Mouse (Mus musculus) natural killer cell, adult 2 months (primary cell): ENCODE measurements around the gene Setd7.
"Not testable (repeated sequence)": the region's sequence is repeated elsewhere in the genome, so short reads cannot be mapped to it uniquely, and the experiment has no call there.

Source experiments
- DNase-seq, 2 experiments: peaks; one replicate each; pipeline ENCODE4 v3.0.0; 2022; ENCODE audit warnings: low spot score in 2 of 2

Setd7 gene

GRCm38 (mm10) chr3:51560511-51561108 lies at the start of gene Setd7:
Gene Setd7, minus strand, starts transcription at chr3:51560879.
- DNase-seq: peak; percentile 25 to 52

DNA sequence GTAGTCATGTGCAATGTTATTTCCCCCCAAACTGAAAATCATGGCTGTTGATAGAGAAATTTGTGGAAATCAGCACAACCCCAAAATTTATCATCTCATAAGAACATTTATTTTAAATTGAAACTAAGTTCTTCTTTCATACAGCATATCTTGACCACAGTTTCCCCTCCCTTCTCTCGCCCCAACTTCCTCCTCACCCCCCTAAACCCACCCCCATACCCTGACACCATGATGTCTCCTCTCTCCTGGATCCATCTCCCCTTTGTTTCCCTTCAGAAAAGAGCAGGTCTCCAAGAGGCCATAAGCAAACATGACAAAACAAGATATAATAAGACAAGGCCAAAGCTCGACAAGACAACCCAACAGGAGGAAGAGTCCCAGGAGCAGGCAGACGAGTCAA lies 43.8 kb upstream of the Setd7 start:
- no peak for DNase-seq

DNA sequence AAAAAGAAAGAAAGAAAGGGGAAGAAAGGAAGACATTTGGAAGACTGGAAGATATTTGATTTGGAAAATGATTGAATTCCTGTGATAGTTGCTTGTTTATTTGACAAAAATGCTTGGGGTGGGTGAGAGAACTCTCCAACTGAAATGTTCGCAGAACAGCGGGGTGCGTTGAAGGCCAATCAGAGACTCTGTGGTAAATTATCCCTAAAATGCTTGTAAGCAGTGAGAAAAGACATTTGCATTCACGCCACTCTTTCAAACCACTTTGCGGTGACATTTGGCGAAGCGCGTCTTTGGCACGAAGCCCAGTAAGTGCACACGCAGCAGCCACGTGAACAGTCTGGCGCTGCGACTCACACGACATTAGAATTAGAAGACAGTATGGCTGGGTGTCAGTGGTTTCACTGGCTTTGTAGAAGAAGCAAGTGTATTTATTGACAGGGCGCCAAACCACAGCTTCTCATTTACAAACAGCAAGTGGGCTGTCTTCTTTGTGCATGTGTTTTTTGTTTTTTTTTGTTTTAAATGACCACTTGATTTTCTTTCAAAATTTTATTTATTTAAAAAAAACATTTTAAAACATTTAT lies 43.1 kb upstream of the Setd7 start:
- peak; percentile 45 to 48 for DNase-seq

DNA sequence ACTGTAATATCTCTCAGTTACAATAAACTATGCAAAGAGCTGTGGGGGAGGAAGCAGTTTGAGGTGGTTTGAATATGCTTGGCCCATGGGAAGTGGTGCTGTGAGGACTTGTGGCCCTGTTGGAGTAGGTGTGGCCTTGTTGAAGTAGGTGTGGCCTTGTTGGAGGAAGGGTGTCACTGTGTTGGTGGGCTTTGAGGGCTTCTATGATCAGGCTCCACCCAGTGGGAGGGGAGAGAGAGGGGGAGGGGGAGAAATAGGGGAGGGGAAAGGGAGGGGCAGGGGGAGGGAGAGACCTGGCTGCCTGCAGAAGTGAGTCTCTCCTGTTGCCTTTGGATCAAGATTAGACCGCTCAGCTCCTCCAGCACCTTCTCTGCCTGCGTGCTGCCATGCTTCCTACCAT lies 40.8 kb upstream of the Setd7 start:
- DNase-seq: no peak

DNA sequence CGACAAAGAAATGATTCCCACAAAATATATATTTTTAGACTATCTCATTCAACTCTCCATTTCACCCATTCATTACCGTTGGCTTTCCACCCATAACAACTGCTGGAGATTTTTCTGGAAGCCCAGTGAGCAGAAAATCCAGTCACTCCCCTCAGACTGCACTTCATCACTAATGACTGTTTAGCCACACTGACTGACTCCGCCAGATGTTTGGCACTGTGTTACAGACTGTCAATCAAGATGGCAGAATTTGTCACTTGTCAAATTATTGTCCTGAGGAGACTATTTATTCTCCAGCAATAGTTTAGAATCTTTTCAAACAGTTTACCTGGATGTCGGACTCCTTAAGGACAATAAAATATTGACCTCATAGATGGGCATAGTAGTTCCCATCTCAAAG lies 40.0 kb upstream of the Setd7 start:
- DNase-seq: no peak

- DNase-seq: no peak
Observed at GRCm38 (mm10) chr3:51599057-51599630, 38.5 kb upstream of the Setd7 start.

- no peak for DNase-seq
Observed at GRCm38 (mm10) chr3:51596538-51596937, 35.9 kb upstream of the Setd7 start.

GRCm38 (mm10) chr3:51593506-51593905 lies 32.8 kb upstream of the Setd7 start:
- no peak for DNase-seq

- DNase-seq: no peak
Observed at GRCm38 (mm10) chr3:51591591-51591990, 30.9 kb upstream of the Setd7 start.

GRCm38 (mm10) chr3:51590207-51590892 lies 29.7 kb upstream of the Setd7 start:
- no peak for DNase-seq

GRCm38 (mm10) chr3:51587697-51588262 lies 27.1 kb upstream of the Setd7 start:
- no peak for DNase-seq

- DNase-seq: peak; percentile 32 to 52
Observed at GRCm38 (mm10) chr3:51583574-51584391, 23.1 kb upstream of the Setd7 start.

DNA sequence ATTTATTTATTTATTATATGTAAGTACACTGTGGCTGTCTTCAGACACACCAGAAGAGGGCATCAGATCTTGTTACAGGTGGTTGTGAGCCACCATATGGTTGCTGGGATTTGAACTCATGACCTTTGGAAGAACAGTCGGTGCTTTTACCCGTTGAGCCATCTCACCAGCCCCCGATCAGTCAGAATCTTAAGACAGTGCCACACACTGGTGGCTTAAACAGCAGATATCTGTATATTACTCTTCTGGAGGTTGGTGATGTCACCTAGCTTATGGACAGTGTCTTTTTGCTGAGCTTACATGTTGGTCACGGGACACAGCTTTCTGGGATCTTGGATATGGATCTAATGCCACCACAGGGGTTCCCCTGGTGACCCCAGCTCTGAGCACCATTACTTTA lies 18.6 kb upstream of the Setd7 start:
- DNase-seq: not testable (repeated sequence)

GRCm38 (mm10) chr3:51577816-51578749 lies 17.4 kb upstream of the Setd7 start:
- no peak for DNase-seq

DNA sequence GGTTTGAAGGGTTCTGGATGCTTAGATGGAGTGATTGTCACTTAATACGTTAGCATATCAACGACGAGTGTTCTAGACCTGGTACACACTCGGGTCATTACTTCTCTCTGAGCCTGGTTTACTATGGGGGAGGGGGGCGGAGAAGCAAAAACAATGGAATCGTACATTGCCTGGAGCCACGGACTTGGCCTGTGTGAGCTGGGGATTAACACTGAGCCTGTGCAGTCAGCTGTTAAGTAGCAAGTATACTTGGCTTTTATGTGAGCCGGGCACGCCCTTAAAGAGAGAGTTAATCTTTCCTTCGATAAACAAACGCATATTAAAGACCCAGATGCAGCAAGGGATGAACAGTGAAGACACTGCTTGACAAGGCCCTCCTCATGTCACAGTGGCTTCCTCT lies 16.7 kb upstream of the Setd7 start:
- DNase-seq: no peak

GRCm38 (mm10) chr3:51573915-51574314 lies 13.2 kb upstream of the Setd7 start:
- DNase-seq: no peak

- no peak for DNase-seq
Observed at GRCm38 (mm10) chr3:51570200-51570599, 9.5 kb upstream of the Setd7 start.

DNA sequence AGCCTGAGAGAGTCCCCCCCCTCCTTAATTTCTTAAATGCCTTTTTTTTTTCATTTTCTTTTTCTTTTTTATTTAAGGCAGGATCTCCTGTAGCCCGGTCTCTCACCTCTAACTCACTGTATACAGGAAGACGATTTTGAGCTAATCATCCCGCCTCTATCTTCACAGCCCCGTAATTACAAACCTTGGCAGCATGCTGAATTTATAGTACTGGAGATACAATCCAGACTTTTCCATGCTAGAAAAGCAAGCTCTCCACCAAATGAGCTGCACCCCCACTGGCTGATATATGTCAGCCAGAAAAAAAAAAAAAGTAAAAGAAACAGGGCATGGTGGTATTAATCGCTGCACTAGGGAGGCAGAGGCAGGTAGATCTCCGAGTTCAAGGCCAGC lies 1.3 kb upstream of the Setd7 start:
- no peak for DNase-seq

GRCm38 (mm10) chr3:51561109-51561992 lies 672 bp upstream of the Setd7 start:
- DNase-seq: peak; percentile 55 to 58
